Mouse (Mus musculus) natural killer cell, adult 2 months (primary cell): Measurements from ENCODE around the gene Zfp784.
"Not testable (repeated sequence)": the region's sequence is repeated elsewhere in the genome, so short reads cannot be mapped to it uniquely, and the experiment has no call there.

Source experiments
- DNase-seq, 2 experiments: peaks; one replicate each; pipeline ENCODE4 v3.0.0; 2022; ENCODE audit warnings: low spot score in 2 of 2

The Zfp784 gene

DNA sequence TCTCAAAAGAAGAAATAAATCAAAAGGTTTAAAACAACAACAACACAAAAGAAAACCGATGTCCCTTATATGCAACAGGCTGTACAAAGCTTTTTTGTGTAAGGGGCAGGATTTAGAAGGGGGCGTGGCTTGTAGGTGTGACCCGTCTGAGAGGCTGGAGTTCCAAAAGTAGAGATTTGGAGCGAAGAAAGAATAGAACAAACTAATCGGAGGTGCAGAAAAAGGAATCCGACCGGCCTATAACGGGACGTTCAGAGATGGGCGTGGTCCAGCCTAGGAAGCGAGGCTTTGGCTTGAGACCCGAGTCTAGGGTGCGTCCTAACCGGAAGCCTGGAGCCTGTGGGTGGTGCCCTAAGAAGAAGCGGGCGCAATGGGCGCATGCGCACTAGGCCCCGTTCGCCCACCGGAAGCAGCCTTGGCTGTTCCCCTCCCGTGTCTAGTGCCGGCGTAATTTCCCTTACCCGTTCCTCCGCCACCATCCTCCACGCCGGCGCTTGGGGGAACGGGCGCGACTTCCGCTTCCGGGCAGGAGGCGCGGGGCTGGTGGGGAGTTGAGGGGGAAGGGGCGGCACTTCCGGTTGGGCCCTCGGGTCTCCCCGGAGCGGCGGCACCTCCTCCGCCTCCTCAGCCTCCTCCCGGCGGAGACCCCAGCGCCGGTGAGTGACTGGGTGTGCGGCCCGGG is 18.1 kb downstream of the Zfp784 start, which contains the start of the genes Zfp865 and Ccdc106:
Gene Zfp865 (plus strand): TSS at position 377 of the 682 bp plus-strand sequence.
Gene Ccdc106 (plus strand): TSS at position 554 of the 682 bp plus-strand sequence.
- DNase-seq, result peak; percentile 99

DNA sequence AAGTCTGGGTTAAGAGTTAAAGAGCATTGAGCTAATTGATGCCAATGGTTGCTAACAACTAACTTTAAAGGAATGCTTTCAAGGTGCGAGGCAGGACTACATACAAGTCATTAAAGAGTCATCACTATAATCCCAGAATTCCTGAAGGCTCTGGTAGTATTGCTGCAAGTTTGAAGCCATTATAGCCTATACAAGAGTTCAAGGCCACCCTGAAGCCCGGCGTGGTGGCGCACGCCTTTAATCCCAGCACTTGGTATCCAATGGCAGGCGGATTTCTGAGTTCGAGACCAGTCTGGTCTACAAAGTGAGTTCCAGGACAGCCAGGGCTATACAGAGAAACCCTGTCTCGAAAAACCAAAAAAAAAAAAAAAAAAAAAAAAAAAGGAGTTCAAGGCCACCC is 18.7 kb downstream of the Zfp784 start:
- not testable (repeated sequence) for DNase-seq

GRCm38 (mm10) chr7:5017931-5018330 is 20.3 kb downstream of the Zfp784 start:
- no peak for DNase-seq

DNA sequence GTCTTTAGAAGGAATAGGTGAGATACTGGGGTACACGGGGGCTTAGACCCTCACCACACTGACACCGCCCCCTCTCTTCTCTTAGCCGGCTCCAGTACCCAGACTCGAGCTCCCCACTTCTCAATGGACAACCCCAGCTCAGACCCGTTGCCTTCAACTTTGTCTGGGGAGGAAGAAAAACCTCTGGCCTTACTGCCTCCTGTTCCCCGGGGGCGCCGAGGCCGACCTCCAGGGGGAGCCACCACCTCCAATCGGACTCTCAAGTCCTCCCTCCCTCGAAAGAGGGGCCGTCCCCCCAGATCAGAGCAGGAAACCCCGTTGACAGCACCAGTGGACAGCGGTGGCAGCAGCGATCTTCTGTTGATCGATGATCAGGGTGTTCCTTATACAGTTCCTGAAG is 20.9 kb downstream of the Zfp784 start:
- peak in 1 of 2 experiments; percentile 38 for DNase-seq

DNA sequence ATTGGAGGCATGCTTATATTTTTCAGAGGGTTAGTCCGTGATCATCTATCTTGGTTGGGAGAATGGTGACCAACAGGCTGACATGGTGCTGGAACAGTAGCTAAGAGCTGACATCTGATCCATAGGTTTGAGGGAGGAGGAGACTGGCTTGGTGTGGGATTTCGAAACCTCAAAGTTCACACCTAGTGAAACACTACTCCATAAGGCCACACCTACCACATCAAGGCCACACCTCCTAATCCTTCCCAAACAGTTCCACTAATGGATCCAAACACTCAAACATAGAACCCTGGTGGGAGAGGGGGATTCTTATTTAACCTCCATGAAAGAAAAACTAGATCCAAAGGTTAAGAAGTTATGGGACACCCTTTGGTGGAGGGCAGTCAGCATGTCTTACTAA is 21.3 kb downstream of the Zfp784 start:
- no peak for DNase-seq

GRCm38 (mm10) chr7:5016057-5016456 is 22.2 kb downstream of the Zfp784 start:
- DNase-seq, result no peak

- peak; percentile 91 to 92 for DNase-seq
Observed at GRCm38 (mm10) chr7:5015118-5016001, 22.9 kb downstream of the Zfp784 start, which contains the start of gene Gm44973. Gene Gm44973, plus strand, starts transcription at chr7:5015496.

DNA sequence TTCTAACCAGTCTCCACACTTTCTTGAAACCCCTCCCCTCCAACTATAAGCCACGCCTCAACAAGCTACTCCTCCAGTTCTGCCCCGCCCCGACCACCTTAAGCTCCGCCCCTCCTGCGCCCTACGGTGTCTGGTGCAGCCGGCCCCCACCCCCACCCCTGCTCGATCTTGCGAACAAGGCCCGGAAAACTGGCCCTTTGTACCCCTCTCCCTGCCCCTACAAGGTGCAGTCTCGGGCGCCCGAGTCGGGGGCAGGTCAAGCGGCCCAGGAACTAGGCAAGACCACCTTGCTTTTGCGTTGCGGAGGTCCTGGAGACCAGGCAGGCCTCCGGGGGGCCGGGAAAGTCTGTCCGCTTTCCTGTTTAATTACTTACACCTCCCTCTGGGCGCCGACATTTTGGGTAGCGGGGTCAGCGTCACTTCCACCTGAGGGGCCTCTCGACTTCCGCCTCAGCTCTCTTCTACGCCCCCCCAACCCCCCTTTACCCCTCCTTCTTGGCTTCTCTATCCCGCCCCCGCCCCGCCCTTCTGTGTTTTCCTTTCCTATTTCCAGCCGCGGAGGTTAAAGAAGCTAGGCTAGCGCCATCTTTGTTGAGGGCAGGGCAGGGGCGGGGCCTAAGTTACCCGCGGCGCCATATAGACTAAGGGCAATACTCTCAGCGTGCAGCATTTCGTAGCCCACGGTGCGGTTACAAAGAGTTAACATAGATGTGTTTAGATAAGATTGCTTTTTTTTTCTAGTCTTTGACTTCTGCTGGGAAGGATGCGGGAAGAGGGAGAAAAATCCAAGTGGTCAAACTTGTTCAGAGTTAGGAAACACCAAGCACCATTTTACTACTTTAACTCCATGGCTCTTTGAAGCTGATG is 23.8 kb downstream of the Zfp784 start, which contains the start of the genes Zfp524 and Fiz1:
Gene Zfp524 (plus strand): TSS at position 165 of the 867 bp plus-strand sequence.
Gene Fiz1 (minus strand): TSS at position 447 of the 867 bp plus-strand sequence.
- peak; percentile 95 to 96 for DNase-seq

DNA sequence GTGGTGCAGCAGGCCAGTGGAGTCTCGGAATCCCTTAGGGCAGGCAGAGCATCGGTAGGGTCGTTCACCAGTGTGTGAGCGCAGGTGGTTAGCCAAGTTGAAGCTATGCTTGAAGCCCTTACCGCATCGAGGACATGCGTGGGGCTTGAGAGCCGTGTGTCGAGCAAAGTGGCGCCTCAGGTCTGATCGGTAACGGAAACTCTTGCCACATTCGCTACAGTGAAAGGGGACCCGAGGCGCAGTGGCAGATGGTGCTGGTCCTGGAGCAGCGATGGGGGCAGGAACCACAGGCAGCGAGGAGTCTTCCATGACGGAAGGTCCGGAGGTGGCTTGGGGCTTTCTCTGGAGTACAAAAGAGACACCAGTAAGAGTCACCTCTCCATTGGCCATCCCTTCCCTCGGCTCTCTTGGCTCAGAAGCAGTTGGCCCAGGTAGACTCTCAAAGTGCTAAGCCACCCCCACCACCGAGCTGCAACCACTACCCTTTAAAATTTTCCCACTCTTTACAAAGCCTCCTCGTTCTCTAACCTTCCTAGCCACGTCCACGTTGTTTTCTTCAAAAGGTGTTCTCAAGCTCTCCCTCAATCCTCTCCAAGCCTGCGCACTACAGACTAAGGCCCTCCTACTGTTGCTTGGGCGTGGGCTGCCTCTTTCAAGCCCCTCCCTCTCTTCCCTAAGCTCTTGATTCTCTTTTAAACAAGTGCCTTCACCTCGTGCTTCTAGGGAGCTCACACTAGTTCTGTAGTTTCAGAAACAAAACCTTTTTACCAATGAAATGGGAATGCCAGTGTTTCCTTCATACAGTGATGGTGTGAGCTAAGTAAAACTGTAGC is 25.3 kb downstream of the Zfp784 start:
- no peak for DNase-seq

DNA sequence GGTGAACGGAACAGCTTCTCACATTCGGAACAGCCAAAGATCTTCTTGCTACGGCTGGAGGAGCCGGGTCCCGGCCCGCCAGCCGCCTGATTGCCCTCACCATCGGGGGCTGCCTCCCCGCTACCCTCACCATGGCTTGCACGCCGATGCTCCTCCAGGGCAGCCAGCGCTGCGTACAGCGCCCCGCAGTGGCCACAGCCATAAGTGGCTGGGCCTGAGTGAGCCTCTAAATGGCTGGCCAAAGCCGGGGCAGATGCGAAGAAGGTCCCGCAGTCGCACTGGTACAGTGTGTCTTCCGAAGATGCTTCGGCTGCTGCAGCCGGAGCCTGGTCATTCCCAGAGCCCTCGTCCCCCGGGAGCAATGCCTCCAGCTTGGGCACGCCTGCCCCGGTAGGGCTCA is 30.0 kb downstream of the Zfp784 start:
- no peak for DNase-seq

DNA sequence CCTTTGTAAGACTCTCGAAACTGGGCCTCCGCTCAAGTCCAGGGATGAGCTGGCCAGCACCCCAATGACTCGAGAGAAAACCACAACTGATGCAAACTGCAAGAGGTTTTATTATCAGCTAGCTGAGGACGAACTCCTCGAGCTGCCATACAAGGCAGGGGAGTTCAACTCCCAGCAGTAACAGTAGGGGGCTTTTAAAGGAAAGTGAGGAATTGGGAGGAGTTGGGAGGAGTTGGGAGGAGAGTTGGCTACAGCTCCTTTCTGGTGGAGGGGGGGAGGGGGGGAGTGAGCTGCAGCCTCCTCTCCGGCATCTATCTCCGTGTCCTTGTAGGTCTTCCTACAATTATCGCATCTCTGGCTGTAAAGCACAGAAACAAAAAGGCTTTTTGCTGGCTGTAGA is 35.4 kb downstream of the Zfp784 start:
- DNase-seq, result not testable (repeated sequence)

DNA sequence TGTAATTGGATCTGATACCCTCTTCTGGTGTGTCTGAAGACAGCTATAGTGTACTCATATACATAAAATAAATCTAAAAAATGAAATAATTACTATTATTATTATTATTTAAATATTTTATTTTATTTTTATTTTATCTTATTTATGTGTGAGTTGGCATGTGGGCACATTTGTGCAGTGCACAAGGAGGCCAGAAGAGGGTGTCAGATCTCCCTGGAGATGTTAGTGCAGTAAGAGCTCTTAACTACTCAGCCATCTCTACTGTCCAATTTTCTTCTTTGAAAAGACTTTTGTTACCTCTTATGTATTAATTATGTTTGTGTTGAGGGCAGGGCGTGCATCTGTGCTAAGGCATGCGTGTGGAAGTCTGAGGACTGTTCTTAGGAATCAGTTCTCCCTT is 38.4 kb downstream of the Zfp784 start:
- DNase-seq, result peak in 1 of 2 experiments; percentile 28

- no peak for DNase-seq
Observed at GRCm38 (mm10) chr7:4996934-4997333, 41.3 kb downstream of the Zfp784 start.

- peak; percentile 76 to 81 for DNase-seq
Observed at GRCm38 (mm10) chr7:4996003-4996895, 42.0 kb downstream of the Zfp784 start, which contains the start of gene Zfp579. Gene Zfp579, minus strand, starts transcription at chr7:4996158.

GRCm38 (mm10) chr7:4995268-4996002 is 42.8 kb downstream of the Zfp784 start:
- no peak for DNase-seq

GRCm38 (mm10) chr7:4993999-4994788 is 44.1 kb downstream of the Zfp784 start:
- DNase-seq, result no peak

DNA sequence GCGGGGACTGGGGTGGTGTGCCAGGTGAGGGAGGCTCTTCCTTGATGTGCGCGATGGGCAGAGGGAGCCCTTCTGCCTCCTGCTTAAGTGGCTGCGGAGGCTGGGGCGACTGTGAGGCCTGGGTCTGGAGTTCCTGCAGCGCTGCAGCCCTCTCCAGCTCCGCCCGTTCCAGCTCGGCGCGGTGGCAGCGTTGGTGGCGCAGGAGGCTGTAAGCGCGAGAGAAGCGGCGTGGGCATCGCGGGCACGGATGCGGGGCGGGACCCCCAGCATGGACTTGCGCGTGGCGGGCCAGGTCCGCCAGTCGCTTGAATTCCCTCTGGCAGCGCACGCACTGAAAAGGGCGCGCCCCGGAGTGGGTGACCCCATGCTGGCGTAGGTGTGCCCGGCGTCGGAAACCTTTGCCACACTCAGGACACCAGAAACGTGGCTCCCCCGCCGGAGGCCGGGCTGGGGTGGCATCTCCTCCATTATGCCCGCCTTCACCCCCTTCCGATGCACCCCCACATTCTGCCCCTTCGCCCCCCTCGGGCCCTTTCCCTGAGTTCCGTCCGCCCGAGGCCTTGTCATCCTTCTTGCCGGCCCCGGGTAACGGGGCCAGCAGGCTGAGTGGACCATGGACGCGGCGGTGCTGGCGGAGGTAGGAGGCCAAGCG is 44.8 kb downstream of the Zfp784 start:
- no peak for DNase-seq
